Mouse (Mus musculus): Measurements from ENCODE around the gene Synpo2.

- TF ChIP-seq CTCF (IDR thresholded peaks at IDR 0.05; ENCODE audit: low read depth), result no peak
- no peak for TF ChIP-seq EP300 (IDR thresholded peaks at IDR 0.05; ENCODE audit: low read depth)
These were observed 193.6 kb downstream of the Synpo2 start for GRCm38 (mm10) chr3:123042308-123042707.

All from liver, embryonic 14.5 days (tissue).